Mouse (Mus musculus): ENCODE data around the gene Lrrc74b.

GRCm38 (mm10) chr16:17511431-17511830 is 49.6 kb downstream of the Lrrc74b start:
- no peak for TF ChIP-seq POLR2A (IDR thresholded peaks at IDR 0.05; ENCODE audit: low read depth, low read length)
- no peak for TF ChIP-seq CTCF (IDR thresholded peaks at IDR 0.05; ENCODE audit: extremely low read depth, insufficient read depth, insufficient read length, insufficient replicate concordance)
